Mouse (Mus musculus) ES-E14 (cell line): ENCODE data around the gene Prrc2b.

ENCODE experiments used
- CHD2 ChIP-seq: IDR thresholded peaks from 2 replicates; pipeline ENCODE4 v1.6.1; 2014; ENCODE audit warnings: mild to moderate bottlenecking, low read depth, low read length, inconsistent platforms
- HCFC1 ChIP-seq: IDR thresholded peaks from 2 replicates; pipeline ENCODE4 v1.6.1; 2012; ENCODE audit warnings: low read length, inconsistent platforms, borderline replicate concordance; ENCODE audit not compliant: insufficient read depth
- MAFK ChIP-seq: IDR thresholded peaks from 2 replicates; pipeline ENCODE4 v1.6.1; 2014; ENCODE audit warnings: mild to moderate bottlenecking, low read depth, low read length, inconsistent platforms; ENCODE audit not compliant: insufficient read depth
- ZC3H11A ChIP-seq: IDR thresholded peaks from 2 replicates; pipeline ENCODE4 v1.6.1; 2012; ENCODE audit warnings: low read depth, mild to moderate bottlenecking, inconsistent platforms, low read length, borderline replicate concordance
- ZNF384 ChIP-seq: IDR thresholded peaks from 2 replicates; pipeline ENCODE4 v1.6.1; 2012; ENCODE audit warnings: low read depth, low read length, inconsistent platforms

- TF ChIP-seq MAFK (no peak), ZC3H11A (no peak), HCFC1 (no peak), CHD2 (no peak), ZNF384 (no peak)
Observed at GRCm38 (mm10) chr2:32105930-32106329, 45.0 kb upstream of the Prrc2b start.
